Mouse (Mus musculus) limb, embryonic 13.5 days (tissue): ENCODE results near the gene Olfr311. TPM values are rescaled to one million over a fixed set of nuclear protein-coding genes. Genes with fewer than 3 reads are reported as not detected.

Experiments
- polyA plus RNA-seq: library from polyadenylated mRNA; unstranded; fragments of >200 nt; fragmentation: Nextera tagmentation; extraction: Ambion mirVana; gene quantifications from 2 replicates; pipeline ENCODE4 v1.2.1, GENCODE M21; 2015

Gene Olfr311
- polyA plus RNA-seq, 1 experiment from 2014 or later = not detected

Other genes with a start within 250 kb of the Olfr311 start
- not detected in 2 replicates for gene Olfr324, start 244.1 kb upstream of the Olfr311 start, polyA plus RNA-seq
- not detected in 2 replicates for gene 2210407C18Rik, start 223.2 kb upstream of the Olfr311 start, polyA plus RNA-seq
- gene Olfr323, start 208.8 kb upstream of the Olfr311 start, polyA plus RNA-seq = not detected in 2 replicates
- gene Trim58, start 198.8 kb upstream of the Olfr311 start, polyA plus RNA-seq = 0.09 and 0.11 TPM in 2 replicates
- not detected in 2 replicates for gene Olfr322, start 180.5 kb upstream of the Olfr311 start, polyA plus RNA-seq
- not detected in 2 replicates for gene Olfr320, start 158.2 kb upstream of the Olfr311 start, polyA plus RNA-seq
- gene Olfr319, start 140.1 kb upstream of the Olfr311 start, polyA plus RNA-seq = not detected in 2 replicates
- gene Olfr318, start 115.2 kb upstream of the Olfr311 start, polyA plus RNA-seq = not detected in 2 replicates
- gene Olfr317, start 100.0 kb upstream of the Olfr311 start, polyA plus RNA-seq = not detected in 2 replicates
- not detected in 2 replicates for gene Olfr316, start 86.5 kb upstream of the Olfr311 start, polyA plus RNA-seq
- not detected in 2 replicates for gene Olfr315, start 66.1 kb upstream of the Olfr311 start, polyA plus RNA-seq
- gene Olfr314, start 56.3 kb upstream of the Olfr311 start, polyA plus RNA-seq = not detected in 2 replicates
- not detected in 2 replicates for gene Fam183b, start 37.3 kb upstream of the Olfr311 start, polyA plus RNA-seq
- gene Olfr313, start 24.3 kb upstream of the Olfr311 start, polyA plus RNA-seq = not detected in 2 replicates
- not detected in 2 replicates for gene Olfr312, start 10.0 kb upstream of the Olfr311 start, polyA plus RNA-seq
- gene Gm12258, start 7.9 kb downstream of the Olfr311 start, polyA plus RNA-seq = 12.8 and 12.9 TPM in 2 replicates
- 8.0 and 10.9 TPM in 2 replicates for gene 2810021J22Rik, start 28.0 kb downstream of the Olfr311 start, polyA plus RNA-seq
- gene Zfp39, start 65.0 kb downstream of the Olfr311 start, polyA plus RNA-seq = 6.2 and 7.1 TPM in 2 replicates
- gene Btnl10, start 78.7 kb downstream of the Olfr311 start, polyA plus RNA-seq = 0.11 TPM in 1 of 2 replicates, not detected in the other
- 245 and 261 TPM in 2 replicates for gene Rnf187, start 99.7 kb downstream of the Olfr311 start, polyA plus RNA-seq
- gene Hist3h2ba, start 109.7 kb downstream of the Olfr311 start, polyA plus RNA-seq = 35.8 and 40.7 TPM in 2 replicates
- gene Hist3h2a, start 115.4 kb downstream of the Olfr311 start, polyA plus RNA-seq = 29.6 and 29.9 TPM in 2 replicates
- 0.87 and 1.7 TPM in 2 replicates for gene Trim17, start 115.4 kb downstream of the Olfr311 start, polyA plus RNA-seq
- 23.8 and 24.0 TPM in 2 replicates for gene Trim11, start 138.8 kb downstream of the Olfr311 start, polyA plus RNA-seq